Mouse (Mus musculus) lung, adult 2 months (tissue): ENCODE measurements around the gene Calm3. TPM values are rescaled to one million over a fixed set of nuclear protein-coding genes. Genes with fewer than 3 reads are reported as not detected.

ENCODE experiments used
- DNase-seq: peaks from one replicate; pipeline ENCODE4 v3.0.0; 2022
- H3K4me1 ChIP-seq: fragments of 200-500 bp; 2 replicates; pipeline ENCODE4 v1.6.1; 2011; ENCODE audit warnings: low read length; ENCODE audit not compliant: control insufficient read depth, insufficient read depth
- H3K4me3 ChIP-seq: fragments of 200-500 bp; replicated peaks from 2 replicates; pipeline ENCODE3; 2011; ENCODE audit warnings: low read depth, mild to moderate bottlenecking, control low read depth, low read length; ENCODE audit errors: extremely low read depth
- CTCF ChIP-seq: fragments of 200-500 bp; IDR thresholded peaks from 2 replicates; pipeline ENCODE4 v1.5.1; 2011; ENCODE audit warnings: mild to moderate bottlenecking, low read length, control low read depth; ENCODE audit not compliant: insufficient read depth
- POLR2A ChIP-seq: fragments of 200-500 bp; IDR thresholded peaks from 2 replicates; pipeline ENCODE4 v1.6.1; 2011; ENCODE audit warnings: low read depth, mild to moderate bottlenecking, control low read depth, low read length, borderline replicate concordance; ENCODE audit errors: extremely low read depth
- WGBS: fragments of 180-500 bp; shearing (Covaris S2); methylation state at CpG from one replicate; pipeline ENCODE4 v1.1.7; 2018; 5-methylcytosine and 5-hydroxymethylcytosine counted together
- polyA plus RNA-seq: library from polyadenylated mRNA; depleted of rRNA; stranded (reverse); fragments of >200 nt; gene quantifications from 2 replicates; pipeline ENCODE4 v1.2.3, GENCODE M21; 2012

Gene Calm3
- polyA plus RNA-seq, 1 experiment: 279 TPM

DNA sequence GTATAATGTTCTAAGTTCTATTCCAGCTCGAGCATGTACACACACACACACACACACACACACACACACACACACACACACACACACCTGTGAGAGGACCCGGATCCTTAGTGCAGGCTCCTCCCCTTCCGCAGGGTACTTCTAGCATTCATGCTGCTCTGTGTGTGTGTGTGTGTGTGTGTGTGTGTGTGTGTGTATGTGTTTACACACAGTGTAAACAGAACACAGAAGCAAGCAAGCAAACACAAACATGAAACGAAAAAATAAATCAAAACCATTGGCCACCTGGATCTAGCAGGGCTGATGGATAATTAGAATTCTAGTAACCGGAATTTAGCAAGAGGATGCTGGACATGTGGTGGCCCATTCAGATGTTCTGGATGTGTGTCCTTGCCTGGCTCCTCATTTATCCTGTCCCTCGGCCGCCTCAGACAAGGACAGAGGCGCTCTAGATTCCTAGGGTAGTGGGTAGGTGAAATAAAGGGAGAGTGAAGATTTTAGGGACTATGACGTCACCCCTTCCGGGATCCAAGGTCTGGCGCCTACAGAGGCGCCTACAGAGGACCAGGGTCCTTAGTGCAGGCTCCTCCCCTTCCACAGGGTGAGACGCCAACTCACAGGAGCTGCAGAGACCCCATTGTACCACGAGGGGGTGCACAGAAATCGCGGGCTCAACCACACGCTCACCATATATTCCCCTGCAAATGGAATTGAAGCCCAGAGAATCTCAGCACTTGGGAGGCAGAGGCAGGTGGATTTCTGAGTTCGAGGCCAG lies 27.1 kb upstream of the Calm3 start:
- Histone ChIP-seq H3K4me1 (peaks cover 2% of the 10 kb centered on the region; the same call in 1 of the 2 replicates), H3K4me3 (no peak overlapping the region)
- WGBS: 19% methylated on average over 18 of the region's 18 CpGs
- peak; percentile 54 for DNase-seq
- TF ChIP-seq CTCF: peak; percentile 84
- no peak for TF ChIP-seq POLR2A

DNA sequence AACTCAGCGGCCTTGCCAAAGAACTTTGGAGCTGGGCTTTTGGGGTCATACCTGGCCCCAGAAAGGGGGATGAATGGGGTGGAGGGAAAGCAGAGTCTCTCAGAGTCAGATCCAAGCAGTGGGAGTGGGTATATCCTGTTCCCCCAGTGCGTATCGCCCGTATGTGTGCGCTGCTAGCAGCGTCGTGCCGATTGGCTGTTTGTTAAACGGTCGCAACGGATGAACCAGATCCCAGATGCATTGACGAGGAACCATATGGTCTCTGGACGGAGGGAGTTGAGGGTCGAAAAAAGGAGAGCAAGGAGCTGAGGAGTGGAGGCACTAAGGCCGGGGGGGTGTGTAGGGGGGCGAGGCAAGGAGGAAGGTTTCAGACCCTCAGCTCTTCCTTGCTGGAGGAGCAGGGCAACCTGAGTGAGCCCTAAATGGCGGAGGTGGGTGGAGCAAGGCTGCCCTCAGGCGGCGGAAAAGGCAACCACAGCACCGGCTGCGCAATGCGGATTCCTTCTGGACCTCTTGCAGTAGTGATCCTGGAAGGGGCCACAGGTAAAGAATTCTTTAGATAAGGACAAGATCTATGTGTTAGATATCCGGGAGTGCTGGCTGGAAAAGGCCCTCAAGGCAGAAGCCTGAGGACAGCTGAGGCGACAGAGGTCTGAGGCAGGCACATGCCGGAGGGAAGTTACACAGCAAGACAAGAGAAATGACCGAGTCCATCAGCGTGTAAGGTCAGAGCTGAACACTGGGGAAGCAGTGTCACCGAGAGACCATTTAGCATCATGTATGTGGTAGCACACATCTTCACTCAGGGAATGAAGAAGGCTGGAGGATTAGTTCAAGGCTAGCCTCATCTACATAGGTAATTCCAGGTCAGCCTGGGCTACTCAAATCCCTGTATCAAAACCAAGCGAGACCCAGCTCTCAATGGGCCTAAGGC lies 26.3 kb upstream of the Calm3 start:
- H3K4me3 ChIP-seq: no peak overlapping the region
- whole genome bisulfite sequencing: 10% methylated on average over 29 of the region's 29 CpGs
- peak; percentile 69 for DNase-seq
- peaks cover 2% of the 10 kb centered on the region; the same call in 1 of the 2 replicates for H3K4me1 ChIP-seq
- TF ChIP-seq CTCF (peak; percentile 87), POLR2A (no peak)

DNA sequence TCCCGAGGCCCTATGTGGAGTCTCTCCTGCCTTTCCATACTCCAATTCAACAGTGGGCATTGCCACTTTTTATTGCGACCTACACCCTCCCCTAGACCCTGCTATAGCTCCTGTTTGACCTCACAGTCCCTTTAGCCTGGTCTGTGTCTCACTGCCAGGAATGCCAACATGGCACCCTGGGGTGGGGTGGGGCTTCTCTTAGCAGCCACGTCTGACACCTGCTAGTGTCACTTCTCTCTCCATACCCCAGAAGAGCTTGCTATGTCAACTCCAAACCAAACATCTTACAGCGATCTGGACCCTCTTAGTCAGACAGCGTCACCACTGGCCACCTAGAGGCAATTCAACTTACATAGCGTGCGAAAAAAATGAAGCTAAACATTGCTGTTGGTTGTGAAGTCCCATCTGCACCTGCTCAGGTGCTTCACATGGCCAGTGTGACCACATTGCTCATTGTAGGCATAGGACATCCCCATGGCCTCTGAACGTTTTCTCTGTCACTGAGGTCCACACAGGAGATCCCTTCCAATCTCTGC lies 25.1 kb upstream of the Calm3 start:
- no peak for DNase-seq
- Histone ChIP-seq H3K4me3 (no peak overlapping the region), H3K4me1 (peaks cover 8% of the 10 kb centered on the region)
- TF ChIP-seq POLR2A: no peak
- no peak for TF ChIP-seq CTCF
- WGBS: 66% methylated on average over 8 of the region's 8 CpGs

DNA sequence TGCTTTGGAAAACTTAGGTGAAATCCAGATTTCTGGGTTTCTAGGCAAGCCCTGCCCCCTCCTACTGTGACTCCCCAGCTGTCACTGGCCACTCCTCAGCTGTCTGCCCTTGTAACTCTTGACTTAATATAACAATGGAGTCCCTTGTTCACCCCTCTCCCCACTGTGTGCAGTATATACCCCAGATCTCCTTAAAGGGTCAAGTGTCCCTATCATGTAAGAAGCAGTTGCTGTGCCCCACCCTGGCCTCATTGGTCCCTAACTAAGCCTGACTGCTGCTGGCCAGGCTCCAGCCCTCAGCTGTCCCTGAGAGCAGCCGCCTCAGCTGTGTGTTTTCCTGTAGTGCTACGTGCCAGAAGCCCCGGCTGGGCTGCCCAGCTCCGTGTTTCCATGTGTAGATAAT lies 24.0 kb upstream of the Calm3 start:
- Histone ChIP-seq H3K4me3 (no peak overlapping the region), H3K4me1 (peaks cover 8% of the 10 kb centered on the region)
- WGBS: 6% methylated on average over 4 of the region's 4 CpGs
- TF ChIP-seq POLR2A: no peak
- DNase-seq: no peak

DNA sequence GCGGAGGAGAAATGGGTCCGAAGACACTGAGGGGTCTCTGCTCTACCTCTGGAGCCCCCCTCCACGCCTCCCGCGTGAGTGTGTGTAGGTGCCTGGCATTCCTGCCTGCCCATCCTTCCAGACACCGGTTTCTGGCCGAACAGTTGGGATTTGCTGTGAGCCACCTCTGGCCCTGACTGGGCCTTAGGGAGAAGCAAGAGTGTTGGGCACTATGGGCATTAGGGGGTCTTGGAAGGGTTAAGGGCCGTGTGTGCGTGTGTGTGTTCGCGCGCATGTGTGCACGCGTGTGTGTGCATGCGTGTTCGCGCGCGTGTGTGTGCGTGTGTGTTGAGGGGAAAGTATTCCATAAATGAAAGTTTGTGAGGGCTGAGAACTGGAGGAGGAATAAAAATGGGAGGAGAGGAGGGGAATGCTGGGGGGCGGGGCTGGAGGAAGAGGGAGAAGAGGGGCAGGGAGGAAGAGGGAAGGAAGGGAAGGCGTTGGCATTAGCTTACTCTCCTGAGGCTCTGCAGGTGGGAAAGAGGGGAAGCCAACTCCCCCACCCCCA lies 23.5 kb upstream of the Calm3 start:
- WGBS: 30% methylated on average over 20 of the region's 22 CpGs
- DNase-seq: no peak
- H3K4me3 ChIP-seq: peak overlapping the region; percentile 28

DNA sequence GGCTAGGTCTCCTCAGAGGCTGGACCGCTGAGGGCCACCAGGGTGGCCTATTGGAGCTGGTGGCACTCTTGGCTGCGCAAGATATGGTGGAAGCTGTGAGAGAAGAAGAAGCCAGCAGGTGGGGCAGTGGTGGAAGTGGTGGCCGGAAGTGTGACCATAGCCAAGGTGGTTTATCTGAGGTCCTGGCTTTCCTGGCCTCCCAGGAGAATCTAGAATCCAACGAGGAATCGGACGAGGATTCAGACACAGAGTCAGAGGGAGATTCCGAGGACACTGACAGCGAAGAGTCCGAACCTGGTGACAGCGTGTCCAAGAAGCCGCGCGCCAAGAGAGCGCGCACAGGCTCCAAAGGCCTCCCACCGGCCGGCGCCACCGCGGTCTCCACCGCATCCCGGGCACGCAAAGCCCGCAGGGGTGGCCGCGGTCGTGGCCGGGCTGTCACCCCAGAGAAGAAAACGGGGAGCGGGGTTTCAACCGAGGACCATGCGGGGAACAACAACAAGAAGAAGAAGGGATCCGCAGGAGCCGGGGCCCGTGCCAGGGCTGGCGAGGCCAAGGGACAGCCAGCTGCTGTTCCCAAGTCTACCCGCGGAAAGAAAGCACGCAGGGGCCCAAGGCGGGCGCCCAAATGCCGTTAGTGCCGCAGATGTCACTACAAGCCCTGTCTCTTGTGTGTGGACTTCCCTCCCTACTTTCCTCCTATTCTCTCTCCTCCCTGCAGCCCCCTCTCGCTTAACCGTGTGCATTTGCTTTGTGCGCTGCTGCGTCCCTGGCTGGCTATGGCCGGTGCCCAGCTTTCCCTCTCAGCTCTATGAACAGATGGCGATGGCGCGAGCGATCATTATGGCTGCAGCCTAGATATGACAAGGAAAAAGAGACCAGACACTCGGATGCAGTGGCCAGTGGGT lies 22.8 kb upstream of the Calm3 start:
- 11% methylated on average over 53 of the region's 53 CpGs for WGBS
- Histone ChIP-seq H3K4me1 (peaks cover 8% of the 10 kb centered on the region), H3K4me3 (no peak overlapping the region)
- no peak for DNase-seq
- TF ChIP-seq CTCF: no peak

More for the DNA sequence above, 23.5 kb upstream of the Calm3 start:
- TF ChIP-seq POLR2A (no peak), CTCF (no peak)
- peaks cover 8% of the 10 kb centered on the region for H3K4me1 ChIP-seq

DNA sequence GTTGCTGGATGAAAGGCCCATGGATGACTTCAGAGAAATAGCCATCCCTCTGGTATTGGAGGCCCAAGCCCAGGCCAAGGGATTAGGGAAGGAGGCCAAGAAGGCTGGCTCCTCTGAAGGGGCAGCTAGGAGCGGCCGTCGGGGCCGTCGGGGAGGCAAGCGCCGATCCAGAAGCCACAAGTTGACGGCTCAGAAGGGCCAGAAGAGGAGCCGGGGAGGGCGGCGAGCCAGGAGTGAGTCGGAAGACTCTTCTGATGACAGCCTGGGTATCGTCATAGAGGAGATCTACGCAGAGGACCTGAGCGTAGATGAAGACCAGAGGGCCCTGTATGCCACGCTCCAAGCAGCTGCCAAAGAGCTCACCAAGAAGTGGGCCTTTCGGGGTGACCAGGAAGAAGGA lies 21.5 kb upstream of the Calm3 start:
- Histone ChIP-seq H3K4me3 (no peak overlapping the region), H3K4me1 (peaks cover 8% of the 10 kb centered on the region)
- TF ChIP-seq POLR2A (no peak), CTCF (no peak)
- WGBS: 26% methylated on average over 17 of the region's 17 CpGs
- no peak for DNase-seq

DNA sequence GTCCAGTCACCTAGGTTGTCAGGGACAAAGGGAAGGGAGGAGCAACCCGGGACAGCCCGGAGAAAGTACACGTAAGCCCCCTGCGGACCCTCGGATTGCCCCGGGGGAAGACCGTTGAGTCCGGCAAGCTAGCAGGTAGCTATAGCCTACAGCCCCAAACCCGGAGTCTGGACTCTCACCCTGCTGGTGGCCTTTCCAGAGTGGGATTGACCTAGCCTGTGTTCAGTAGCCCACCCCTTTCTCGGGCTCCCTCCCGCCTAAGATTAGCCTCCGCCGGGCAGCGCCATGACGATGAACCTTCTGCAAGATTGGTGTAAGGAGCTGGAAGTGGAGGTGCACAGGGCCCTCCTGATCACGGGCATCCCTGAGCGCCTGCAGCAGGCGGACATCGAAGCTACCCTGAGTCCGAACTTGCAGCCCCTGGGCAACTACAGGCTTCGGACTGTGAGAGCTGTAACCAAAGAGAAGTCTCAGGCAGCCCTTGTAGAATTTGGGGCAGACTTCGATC lies 20.9 kb upstream of the Calm3 start:
- WGBS: 6% methylated on average over 22 of the region's 22 CpGs
- H3K4me1 ChIP-seq: peaks cover 6% of the 10 kb centered on the region
- H3K4me3 ChIP-seq: peak overlapping the region; percentile 57
- DNase-seq: no peak
- no peak for TF ChIP-seq POLR2A
- TF ChIP-seq CTCF: no peak
